Mouse (Mus musculus): ENCODE results near the gene Rin3. TPM values are rescaled to one million over a fixed set of nuclear protein-coding genes. Genes with fewer than 3 reads are reported as not detected.

Rin3 gene
- total RNA-seq, 2 experiments from 2014 or later, result 28.3 to 29.5 TPM

DNA sequence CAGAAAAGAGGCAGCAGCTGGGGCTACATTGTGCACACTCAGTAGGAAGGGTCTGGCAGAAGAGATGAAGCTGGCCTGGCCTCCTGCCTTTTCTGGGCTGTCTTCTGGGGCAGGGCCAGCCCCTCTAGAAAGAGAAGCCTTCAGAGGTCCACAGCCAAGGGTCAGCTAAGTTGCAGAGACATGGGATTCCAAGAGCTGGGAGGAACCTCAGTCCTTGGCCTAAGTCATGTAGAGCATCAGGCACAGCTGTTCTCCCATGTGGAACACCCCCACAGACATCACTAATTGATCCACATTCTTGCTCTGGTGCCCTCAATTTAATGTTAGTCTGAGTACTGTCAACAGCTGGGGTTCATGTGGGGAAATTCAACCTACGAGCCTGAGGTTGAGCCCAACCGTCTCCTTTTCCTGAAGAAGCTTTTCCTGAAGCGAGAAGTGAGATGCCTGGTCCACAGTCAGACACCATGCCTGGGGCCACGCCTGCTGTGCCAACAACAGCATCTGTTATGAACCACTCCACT lies 20.0 kb downstream of the Rin3 start:
- peak; percentile 70 to 78 for DNase-seq

DNA sequence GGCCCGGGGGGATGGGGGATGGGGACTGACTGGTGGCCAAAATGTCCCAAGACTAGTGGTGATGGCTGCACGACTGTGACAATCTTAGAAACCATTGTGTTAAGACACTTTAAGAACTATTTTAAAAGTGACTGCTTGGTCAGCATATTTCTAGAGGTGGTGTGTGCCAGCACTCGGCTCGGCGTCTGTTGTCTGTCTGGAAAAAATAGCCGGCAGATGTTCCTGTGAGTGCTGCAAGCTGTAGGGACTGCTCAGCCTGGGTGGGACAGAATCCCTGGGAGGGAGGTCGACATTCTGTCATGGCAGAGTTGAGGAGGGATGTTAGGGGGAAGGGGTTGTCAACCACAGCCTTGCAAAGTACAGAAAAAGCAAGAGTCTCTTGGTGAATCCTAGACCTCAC lies 21.0 kb downstream of the Rin3 start:
- DNase-seq, result no peak

DNA sequence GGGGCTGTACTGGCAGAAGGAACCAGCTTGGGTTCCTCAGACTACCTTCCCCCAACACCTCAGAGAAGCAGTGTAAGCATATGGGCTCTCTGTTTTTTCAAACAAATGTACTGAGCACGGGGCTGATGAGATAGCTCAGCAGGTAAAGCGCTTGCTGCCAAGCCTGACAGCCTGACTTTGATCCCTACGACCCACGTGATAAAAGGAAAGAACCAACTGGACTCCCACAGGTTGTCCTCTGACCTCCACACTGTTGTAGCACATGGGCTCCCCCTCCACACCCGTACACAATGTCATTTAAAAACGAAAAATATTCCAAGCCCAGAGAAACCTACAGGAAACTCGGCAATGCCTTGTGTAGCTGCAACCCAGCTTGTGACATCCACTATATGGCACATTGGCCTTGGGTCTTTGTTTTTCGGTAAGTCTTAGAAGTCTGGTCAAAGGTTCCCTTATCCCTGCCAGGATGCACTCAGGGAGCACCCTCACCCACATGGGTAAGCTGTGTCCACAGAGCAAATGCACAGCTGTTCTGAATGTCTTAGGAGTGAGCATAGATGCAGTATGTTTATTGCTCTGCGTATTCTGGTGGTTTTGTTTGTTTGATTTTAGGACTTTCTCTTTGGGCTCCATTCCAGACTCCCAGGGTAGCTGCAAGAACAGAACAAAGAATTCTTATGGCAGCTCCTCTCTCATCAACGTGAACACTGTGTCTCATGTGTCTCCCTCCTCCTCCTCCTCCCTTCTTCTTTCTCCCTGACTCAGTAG lies 22.4 kb downstream of the Rin3 start:
- DNase-seq, result no peak

DNA sequence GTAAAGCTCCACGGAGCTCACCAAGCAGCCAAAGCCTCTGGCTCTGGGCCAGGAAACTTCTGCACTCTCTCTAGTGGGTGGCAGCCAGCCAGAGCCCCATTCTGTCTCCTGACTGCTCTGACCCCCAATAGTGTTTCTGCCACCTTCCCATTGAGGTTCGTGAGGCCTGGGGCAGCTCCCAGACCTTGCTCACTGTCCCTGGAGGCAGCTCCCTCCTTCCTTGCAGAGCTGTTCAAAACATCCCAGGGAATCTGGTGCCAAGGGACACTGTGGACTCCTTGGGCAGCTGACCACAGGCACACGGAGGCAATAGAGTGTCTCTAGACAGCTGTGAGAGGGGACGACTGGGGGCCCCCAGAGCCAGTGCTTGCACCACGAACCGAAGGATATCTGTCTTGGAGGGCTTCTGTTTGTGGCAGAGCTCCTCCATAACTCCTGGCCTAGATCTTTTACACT lies 25.2 kb downstream of the Rin3 start:
- DNase-seq, result peak; percentile 76 to 82

DNA sequence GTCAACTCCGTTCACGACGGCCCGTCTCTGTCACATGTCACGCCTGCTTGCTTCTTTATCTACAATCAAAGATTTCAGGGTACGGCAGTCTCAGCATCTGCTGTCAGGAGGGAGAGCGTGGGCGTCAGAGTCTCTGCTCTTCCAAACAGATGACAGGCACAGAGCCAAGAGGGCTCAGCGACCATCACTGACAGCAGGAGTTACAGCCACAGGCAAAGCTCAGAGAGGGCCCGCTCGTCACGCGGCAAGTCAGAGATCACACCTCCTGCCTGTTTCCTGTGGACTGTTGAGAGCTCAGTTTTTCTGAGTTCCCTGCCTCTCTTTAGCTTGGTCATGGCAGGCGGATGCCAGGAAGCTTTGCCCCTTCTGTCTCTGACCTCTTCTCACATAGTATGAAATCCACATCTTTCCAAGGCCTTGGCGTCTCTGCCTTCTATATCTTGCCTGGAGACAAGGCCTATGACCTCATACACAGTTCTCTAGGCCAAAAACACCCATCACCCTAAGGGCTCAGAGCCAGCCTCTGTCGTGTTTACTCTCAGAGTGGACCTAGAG lies 25.7 kb downstream of the Rin3 start:
- peak; percentile 61 to 63 for DNase-seq

DNA sequence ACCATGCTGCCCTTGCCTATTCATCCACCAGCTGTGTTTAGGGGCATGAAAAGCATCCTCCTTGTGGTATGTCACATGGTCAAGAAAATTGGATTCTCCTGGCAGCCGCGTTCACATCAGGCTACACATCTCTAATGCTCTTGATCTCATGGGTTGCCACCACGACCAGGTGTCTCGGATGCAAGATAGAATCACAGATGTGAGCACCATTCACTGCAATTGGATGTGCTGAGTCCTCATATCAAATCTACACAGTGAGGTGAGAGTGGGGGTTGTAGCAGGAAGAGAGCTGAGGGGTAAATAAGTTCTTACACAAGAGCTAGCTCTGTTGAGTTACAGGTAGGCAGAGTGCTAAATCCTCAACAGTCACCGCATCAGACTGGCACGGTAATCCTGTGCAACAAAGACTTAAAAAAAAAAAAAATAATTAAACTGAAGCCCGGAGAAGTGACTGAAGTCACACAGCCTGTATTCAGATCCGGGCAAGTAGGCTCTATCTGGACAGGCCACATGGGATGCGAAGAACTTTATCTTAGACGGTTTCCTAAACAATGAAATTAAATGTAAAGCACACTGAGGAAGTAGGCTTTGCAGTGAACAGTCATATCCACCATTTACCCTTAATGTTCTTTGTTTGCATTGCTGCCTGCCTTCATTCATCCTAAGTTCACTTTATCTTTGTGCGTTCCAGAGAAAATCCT lies 26.4 kb downstream of the Rin3 start:
- DNase-seq, result no peak

DNA sequence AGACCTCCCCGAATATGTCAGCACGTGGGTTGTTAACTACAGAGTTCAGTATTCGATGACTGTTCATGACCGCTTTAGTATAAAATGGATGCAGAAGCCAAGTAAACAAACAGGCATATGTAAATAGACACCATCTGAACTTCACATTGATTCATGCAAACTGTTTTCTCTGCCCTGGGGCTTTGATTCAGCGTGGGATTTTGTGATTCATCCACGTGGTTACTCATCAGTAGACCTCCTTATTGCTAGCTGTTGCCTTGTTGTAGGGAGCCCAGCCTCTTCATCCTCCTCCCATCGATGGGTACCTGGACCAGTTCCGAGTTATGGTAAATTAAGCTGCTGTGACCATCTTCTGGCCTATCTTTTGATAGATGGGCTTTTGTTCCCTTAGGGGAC lies 26.9 kb downstream of the Rin3 start:
- DNase-seq, result no peak

DNA sequence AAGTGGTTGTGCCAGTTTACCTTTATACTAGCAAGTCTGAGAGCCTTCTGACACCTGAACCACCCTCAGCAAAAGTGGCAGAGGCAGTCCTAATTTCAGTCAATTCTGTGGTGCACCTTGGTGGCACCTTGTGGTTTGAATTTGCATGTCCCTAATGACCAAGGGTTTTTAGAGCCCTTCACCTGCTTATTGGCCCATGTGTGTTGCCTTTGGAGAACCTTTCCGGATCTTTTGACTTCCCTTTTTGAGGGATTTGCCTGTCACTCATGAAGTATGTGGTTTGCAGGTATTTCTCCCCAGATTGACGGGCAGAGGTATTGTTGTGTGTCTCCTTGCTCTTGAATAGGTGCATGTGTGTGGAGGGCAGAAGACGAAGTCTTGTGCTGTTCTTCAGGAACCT lies 27.4 kb downstream of the Rin3 start:
- DNase-seq, result no peak

DNA sequence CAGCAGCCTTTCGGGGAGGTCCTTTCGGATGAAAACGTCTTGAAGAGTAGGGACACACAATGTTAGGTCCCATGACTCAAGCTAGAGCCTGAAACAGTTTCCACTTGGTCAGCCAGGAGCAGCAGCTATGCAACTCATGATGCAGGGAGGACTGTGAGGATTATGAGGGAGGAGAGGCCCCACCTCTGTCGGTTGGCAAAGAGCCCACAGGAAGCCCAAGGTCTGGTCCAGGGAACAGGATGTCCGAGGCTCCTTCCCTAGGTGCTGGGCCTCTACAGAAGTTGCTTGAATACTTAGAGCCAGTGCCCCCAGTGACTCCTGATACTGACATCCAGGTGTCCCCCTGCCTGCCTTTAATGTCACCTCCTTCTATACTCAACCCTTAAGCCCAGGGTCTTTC lies 28.6 kb downstream of the Rin3 start:
- peak; percentile 51 to 71 for DNase-seq

DNA sequence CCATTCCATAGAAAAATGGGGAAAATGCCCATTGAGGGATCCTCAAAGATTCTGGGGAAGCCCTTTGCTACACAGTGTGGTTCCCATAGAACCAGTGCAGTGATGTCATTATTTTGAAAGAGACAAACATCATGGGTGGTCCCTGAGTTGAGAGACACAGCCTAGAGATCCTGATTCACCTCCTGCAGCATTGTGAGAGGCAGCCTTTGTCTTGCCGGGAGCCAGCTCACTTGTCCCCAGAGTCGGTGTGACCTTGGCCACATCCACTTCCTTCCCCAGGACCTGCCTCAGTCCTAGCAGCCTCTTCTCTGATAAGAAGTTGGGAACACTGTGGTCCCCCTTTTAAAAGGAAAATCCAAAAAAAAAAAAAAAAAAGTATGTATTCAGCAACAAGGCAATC lies 36.3 kb downstream of the Rin3 start:
- DNase-seq, result peak; percentile 44 to 80

DNA sequence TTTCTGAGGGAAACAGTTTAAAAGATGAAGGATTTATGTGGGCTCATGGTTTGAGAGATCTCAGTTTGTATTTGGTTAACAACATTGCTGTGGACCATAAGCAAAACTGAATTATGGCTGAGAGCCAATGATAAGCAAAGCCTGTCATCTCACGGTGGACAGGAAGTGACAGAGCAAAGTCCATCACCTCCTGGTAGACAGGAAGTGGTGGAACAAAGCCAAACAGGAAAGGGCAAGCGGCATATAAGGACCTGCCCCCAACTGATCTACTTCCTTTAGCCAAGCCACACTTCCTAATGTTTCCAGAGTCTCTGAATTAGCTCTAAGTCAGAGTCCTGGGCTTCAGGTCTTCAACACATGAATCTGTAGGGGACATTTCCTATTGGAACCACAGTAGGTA lies 37.1 kb downstream of the Rin3 start:
- peak in 1 of 2 experiments; percentile 67 for DNase-seq

DNA sequence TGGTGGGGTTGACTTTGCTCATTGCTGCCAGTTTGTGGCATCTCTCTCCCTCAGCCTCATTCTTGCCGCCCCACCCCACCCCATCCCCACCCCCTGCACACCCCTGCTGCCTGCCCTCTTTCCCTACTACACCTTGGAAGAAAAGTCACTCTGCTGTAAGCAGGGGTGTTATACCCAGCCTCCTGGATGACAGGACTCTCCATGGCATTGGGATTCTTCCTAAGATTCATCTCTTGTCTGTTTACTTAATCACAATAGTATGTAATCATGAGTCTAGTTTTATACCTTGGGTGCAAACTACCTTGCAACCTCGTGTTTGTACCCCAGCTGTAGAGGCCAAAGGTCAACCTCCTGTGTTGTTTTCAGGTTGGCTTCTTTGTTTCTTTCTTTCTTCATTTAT lies 37.5 kb downstream of the Rin3 start:
- no peak for DNase-seq

DNA sequence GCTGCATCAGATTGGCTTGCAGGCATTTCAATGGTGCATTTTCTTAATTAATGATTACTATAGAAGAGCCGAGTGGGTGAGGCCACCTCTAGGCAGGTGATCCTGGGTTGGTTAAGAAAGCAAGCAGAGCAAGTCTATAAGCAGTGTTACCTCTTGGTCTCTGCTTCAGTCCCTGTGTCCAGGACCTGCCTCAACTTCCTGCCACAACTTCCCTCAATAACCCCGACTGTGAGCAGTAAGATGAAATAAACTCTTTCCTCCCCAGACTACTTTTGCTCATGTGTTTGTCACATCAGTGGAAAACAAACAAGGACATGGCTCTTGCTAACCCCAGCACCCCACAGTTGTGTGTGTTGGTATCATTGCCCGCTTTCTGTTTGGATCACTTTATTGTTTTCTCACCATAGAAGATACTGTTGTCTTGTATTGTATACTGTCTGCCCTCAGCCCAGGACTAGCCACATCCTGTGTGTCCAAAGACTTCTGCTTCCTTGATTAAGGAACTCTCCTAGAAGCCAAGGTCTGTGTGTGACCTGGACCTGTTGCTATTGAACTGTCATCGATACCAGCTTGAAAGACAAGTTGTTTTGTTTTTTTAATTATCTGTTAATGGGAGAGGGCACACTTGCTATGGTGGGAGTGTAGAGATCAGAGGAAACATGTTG lies 38.3 kb downstream of the Rin3 start:
- no peak for DNase-seq

DNA sequence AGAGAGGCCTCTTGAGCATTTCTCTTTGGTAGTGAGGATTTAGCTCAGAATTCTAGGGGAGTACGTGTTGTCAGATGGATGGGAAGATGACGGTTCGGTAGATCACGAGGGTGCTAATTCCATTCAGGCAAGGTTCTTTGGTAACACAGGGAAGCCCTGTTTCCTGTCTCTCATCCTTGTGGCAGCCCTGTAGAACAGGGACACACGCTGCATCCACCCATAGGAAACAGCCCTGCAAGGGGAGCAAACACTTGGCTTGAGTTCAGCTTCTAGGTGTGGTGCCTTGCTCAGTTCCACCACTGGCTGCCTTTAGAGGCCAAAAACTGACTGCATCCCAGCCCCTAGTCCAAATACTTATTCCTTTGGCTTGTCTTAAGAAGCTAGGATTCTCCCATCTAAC lies 39.0 kb downstream of the Rin3 start:
- DNase-seq, result peak; percentile 58 to 87

DNA sequence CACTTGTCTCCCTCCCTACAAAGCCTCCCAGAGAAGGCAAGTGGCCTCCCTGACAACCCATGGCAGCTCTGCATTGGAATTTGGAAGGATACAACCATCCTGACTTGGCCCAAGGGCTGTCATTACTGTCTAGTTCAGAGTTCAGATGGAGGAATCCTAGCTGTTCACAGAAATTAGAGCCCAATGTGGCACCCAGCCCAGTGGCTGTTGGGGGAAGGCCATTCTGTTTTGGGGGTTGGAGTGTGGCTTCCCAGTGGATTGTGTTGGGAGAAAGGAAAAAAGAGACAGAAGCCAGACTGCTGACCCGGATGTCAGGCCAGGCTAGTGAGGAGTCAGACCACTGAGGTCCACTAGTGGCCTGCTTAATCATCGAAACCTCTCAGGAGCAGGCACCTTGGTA lies 40.5 kb downstream of the Rin3 start:
- DNase-seq, result peak; percentile 66

DNA sequence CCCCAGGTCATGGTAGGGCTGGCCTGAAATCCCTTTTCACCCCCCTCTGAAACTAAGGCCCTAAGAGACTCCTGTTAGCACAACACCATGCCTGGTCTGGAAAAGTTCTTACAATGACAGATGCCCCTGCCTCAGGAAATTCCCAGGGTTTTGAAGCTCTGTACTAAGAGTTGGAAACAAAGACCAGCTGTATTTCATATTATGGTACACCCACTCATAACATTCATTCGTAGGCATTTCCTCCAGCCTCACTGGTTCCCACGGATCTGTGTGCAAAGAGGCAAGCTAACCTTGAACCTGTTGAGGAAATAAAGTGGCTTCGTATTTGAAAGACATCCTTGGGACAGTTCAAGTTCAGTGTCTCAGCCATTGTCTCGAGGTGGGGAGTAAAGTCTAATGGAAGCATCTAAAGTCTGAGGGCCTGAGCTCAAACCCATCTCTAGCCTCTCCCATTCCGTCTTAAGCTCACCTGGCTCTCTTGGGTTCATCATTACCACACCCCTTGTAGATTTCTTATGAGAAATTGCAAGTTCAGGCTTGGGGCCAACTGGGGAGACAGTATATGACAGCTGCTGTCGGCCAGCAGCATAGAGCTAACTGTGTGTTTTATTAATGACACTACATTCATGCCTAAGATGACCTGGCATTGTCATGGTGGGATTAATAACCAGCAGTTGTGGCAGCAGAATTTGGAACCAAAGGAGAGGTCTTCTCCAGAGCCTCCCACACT lies 41.5 kb downstream of the Rin3 start:
- peak in 1 of 2 experiments; percentile 54 for DNase-seq

DNA sequence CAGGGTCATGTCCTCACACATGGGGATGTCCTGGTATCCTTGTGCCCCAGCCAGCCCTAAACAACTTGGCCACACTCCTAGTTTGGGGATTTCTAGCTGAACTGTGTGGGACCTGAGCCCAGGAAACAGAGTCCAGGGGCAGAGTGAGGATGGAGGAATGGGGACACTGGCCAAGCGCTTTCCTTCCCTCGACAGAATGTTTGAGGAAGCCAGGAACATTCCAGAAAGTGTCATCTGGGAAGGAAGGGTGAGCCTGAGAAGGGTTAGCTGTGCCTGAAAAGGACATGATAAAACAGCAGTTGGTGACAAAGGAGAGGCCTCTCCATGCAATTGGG lies 42.0 kb downstream of the Rin3 start:
- peak in 1 of 2 experiments; percentile 48 for DNase-seq

DNA sequence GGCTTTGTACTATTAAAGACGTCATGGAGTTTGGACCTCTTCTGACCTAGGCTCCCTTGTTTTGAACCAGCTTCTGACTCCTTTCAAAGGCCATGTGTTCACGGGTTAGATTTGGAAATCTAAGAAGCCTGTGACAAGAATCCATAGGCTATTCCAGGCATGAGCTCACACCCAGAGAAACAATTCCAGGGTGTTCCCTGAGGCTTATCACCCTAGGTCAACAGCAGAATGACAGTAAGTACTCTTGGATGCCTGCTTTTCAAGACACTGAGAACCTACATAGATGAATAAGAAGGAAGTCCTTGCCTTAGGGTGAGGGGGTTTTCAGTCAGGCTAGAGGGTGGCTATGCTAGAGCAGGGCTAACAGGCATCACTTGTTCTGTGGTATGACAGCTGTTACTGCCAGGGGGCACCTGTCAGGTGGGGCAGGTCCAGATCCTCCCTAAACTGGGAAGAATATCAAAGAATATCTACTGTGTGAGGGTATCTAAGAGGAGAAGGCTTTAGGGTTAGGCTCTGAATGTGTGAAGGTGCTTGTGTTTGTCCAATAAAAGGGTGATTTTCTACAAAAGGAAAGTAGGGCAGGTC lies 44.0 kb downstream of the Rin3 start:
- DNase-seq, result no peak

DNA sequence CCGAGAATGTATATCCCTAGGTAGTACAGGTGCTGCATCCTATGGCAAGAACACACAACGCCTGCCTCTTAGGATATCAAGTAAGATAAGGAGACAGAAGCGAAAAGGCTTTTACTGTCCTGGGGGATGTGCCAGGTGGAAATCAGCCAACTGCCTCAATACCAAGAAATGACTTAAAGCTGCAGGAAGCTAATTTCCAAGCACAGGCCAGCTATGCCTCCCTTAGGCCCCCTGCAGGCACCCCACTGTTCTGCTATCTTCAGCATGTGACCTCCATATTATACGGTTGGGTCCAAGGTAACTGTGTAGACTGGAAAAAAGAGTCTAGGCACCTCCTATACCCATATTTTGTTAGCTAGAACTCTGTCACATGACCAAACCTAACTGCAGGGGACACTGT lies 44.7 kb downstream of the Rin3 start:
- no peak for DNase-seq

DNA sequence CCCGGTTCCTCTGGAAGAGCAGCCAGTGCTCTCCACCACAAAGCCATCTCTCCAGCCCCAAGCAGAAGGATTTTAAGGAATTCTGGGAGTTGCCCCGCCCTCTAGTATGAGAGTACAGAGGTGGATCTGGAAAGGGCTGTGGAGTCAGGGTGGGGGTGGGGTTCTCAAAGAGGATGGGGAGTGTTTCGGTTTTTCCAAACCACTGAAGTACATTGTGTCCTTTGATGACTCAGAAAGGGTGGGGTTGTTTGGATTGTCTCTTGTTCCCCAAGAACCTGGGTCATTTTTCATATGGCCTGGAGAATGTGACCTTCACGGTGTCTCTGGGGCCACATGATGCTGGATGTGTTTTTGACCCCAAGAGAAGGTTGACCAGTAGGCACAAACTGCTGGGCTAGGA lies 45.2 kb downstream of the Rin3 start:
- peak in 1 of 2 experiments; percentile 59 for DNase-seq

DNA sequence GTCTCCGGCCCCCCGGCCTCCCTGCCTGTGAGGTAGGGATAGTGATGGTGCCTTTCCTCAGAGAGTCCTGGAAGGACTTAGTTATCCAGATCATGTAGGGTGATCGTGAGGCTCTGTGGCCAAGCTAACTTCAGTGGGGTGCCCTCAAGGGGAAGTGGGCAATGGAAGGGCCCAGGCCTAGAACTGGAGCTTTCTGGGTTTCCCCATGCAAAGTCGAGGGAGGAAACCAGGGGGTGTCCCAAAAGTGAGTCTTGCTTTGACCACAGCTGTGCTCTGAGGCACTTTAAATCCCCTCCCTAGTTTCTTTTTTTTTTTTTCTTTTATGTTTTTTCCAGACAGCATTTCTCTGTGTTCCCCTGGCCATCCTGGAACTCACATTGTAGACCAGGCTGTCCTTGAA lies 47.3 kb downstream of the Rin3 start:
- no peak for DNase-seq

DNA sequence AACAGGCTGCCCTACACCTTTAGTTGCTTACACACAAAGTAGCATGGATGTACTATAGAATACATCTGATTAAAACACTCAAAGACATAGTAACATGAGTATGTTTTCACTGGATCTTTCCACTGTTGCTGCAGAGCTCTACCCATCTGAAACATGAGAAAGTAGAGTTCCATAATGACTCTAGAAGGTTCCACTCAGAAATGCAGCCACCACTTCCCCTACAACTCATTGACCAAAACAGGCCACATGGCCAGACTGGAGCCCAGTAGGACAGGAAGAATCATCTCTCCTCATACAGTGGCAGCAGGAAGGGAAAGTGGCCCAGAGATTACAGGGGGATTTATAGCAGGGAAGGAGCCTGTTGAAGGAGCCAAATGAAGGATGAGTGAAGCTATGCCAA lies 47.9 kb downstream of the Rin3 start:
- no peak for DNase-seq

All from heart, adult 18-20 months (tissue).